In the genomic region with DNA sequence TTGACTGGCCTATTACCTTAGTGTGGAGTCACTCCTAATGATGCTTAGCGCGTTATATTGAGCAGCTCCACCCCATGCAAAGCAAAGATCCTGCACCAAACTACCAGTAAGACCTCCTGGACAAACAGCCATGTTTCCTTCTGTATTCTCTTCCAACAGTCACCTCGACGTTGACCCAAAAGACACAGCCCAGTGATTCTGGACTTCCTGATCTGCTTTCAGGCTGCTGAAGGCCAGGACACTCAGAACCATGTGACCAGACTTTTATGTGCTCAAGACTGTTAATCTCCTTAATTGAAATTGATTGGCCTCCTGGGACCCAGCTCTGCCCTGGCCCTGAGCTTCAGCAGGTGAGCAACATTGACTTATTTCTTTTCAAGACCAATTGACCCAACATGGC, we compare ENCODE assay signal across 27 mouse cellular contexts. TPM values are rescaled to one million over a fixed set of nuclear protein-coding genes. Genes with fewer than 3 reads are reported as not detected.
A peak's percentile ranks its signal among the peaks of the same experiment; 100 is the strongest.
DNase-seq lines count a peak whose midpoint lies in the region; ATAC-seq lines count a peak whose summit lies in the region.
"Had no signal": no experiment of that assay in that cellular context is flagged by ENCODE, and none has a peak within 500 bp of the region (broad histone marks: within the 10 kb centered on the region; RNA-seq: fewer than 3 reads in every experiment).

No protein-coding gene starts in this region.

- peak overlapping the region; percentile 51 for H3K27ac ChIP-seq in embryonic facial prominence, embryonic 13.5 days
- H3K27ac ChIP-seq in embryonic facial prominence, embryonic 10.5 days (replicated peaks) = no peak overlapping the region
- H3K27ac ChIP-seq in kidney, embryonic 16.5 days (ENCODE audit: low read length) = peak overlapping the region; percentile 43
- H3K27ac ChIP-seq in forebrain, embryonic 12.5 days = no peak overlapping the region
- H3K27ac ChIP-seq: embryonic facial prominence, embryonic 12.5 days; forebrain, embryonic 15.5 days; hindbrain, embryonic 10.5 days; limb, embryonic 12.5 days; macrophage; midbrain, embryonic 10.5 days had no signal

- H3K4me3 ChIP-seq in embryonic facial prominence, embryonic 13.5 days = no peak overlapping the region
- H3K4me3 ChIP-seq in embryonic facial prominence, embryonic 10.5 days = no peak overlapping the region
- H3K4me3 ChIP-seq in kidney, embryonic 16.5 days (ENCODE audit: low read length) = no peak overlapping the region
- H3K4me3 ChIP-seq in forebrain, embryonic 12.5 days (replicated peaks) = no peak overlapping the region
- H3K4me3 ChIP-seq: embryonic facial prominence, embryonic 12.5 days; forebrain, embryonic 15.5 days; heart, embryonic 12.5 days; hindbrain, embryonic 10.5 days; limb, embryonic 12.5 days; midbrain, embryonic 10.5 days had no signal

- H3K36me3 ChIP-seq in embryonic facial prominence, embryonic 13.5 days = no peaks in the 10 kb centered on the region
- H3K36me3 ChIP-seq in embryonic facial prominence, embryonic 10.5 days (replicated peaks) = no peaks in the 10 kb centered on the region
- no peaks in the 10 kb centered on the region for H3K36me3 ChIP-seq in kidney, embryonic 16.5 days (ENCODE audit: insufficient read depth, low read length)
- H3K36me3 ChIP-seq in forebrain, embryonic 12.5 days (replicated peaks) = no peaks in the 10 kb centered on the region
- H3K36me3 ChIP-seq: embryonic facial prominence, embryonic 12.5 days; forebrain, embryonic 15.5 days; heart, embryonic 12.5 days; hindbrain, embryonic 10.5 days; limb, embryonic 12.5 days; midbrain, embryonic 10.5 days had no signal

- no peak overlapping the region for H3K9ac ChIP-seq in embryonic facial prominence, embryonic 13.5 days
- no peak overlapping the region for H3K9ac ChIP-seq in kidney, embryonic 16.5 days (replicated peaks; ENCODE audit: low read length)
- H3K9ac ChIP-seq in forebrain, embryonic 12.5 days = no peak overlapping the region
- H3K9ac ChIP-seq: embryonic facial prominence, embryonic 12.5 days; forebrain, embryonic 15.5 days; heart, embryonic 12.5 days; limb, embryonic 12.5 days; liver, postnatal 0 days had no signal

- no peaks in the 10 kb centered on the region for H3K9me3 ChIP-seq in embryonic facial prominence, embryonic 13.5 days
- H3K9me3 ChIP-seq in embryonic facial prominence, embryonic 10.5 days = no peaks in the 10 kb centered on the region
- H3K9me3 ChIP-seq in kidney, embryonic 16.5 days (ENCODE audit: low read length) = no peaks in the 10 kb centered on the region
- H3K9me3 ChIP-seq in forebrain, embryonic 12.5 days = no peaks in the 10 kb centered on the region
- H3K9me3 ChIP-seq: embryonic facial prominence, embryonic 12.5 days; forebrain, embryonic 15.5 days; heart, embryonic 12.5 days; hindbrain, embryonic 10.5 days; limb, embryonic 12.5 days; midbrain, embryonic 10.5 days had no signal

- no peak for ATAC-seq in embryonic facial prominence, embryonic 13.5 days (ENCODE audit: insufficient number of reproducible peaks, insufficient read depth, low FRiP score, low TSS enrichment, low read depth)
- ATAC-seq in kidney, embryonic 16.5 days (ENCODE audit: low FRiP score, low TSS enrichment) = no peak
- no peak for ATAC-seq in forebrain, embryonic 12.5 days (ENCODE audit: low FRiP score)
- ATAC-seq: activated CD4-positive, CD25-positive, alpha-beta regulatory T cell, adult 4 months; forebrain, embryonic 15.5 days; liver, postnatal 0 days had no signal

- DNase-seq in embryonic facial prominence, embryonic 10.5 days (ENCODE audit: low spot score) = no peak
- DNase-seq in kidney, postnatal 36 days = no peak
- peak; percentile 15 for DNase-seq in retina, embryonic 14.5 days (ENCODE audit: low spot score)
- no peak for DNase-seq in retina, postnatal 1 day
- no peak for DNase-seq in gastrocnemius, adult 8-10 months (ENCODE audit: low spot score in 2 of 2)
- DNase-seq: adrenal gland, adult 8-10 months; cerebellum, adult 11-12 months; cerebellum, postnatal 14 days; gastrocnemius, postnatal 10 days; heart, postnatal 10 days; kidney, postnatal 10 days; liver, postnatal 0 days; right cerebral cortex, postnatal 25 days; thymus, adult 2 months; thymus, postnatal 4 days had no signal

- H3K4me1 ChIP-seq in embryonic facial prominence, embryonic 13.5 days = peaks cover 3% of the 10 kb centered on the region; the same call in 1 of the 2 replicates
- peaks cover 8% of the 10 kb centered on the region; the same call in 1 of the 2 replicates for H3K4me1 ChIP-seq in embryonic facial prominence, embryonic 10.5 days
- H3K4me1 ChIP-seq in kidney, embryonic 16.5 days (ENCODE audit: insufficient read depth, low read length) = peaks cover 4% of the 10 kb centered on the region
- H3K4me1 ChIP-seq in forebrain, embryonic 12.5 days = no peaks in the 10 kb centered on the region
- H3K4me1 ChIP-seq: embryonic facial prominence, embryonic 12.5 days; forebrain, embryonic 15.5 days; heart, embryonic 12.5 days; limb, embryonic 12.5 days had no signal

- H3K4me2 ChIP-seq in embryonic facial prominence, embryonic 13.5 days = no peak overlapping the region
- H3K4me2 ChIP-seq in kidney, embryonic 16.5 days (replicated peaks; ENCODE audit: low read depth, low read length) = no peak overlapping the region
- no peak overlapping the region for H3K4me2 ChIP-seq in forebrain, embryonic 12.5 days
- H3K4me2 ChIP-seq: embryonic facial prominence, embryonic 12.5 days; forebrain, embryonic 15.5 days; heart, embryonic 12.5 days; limb, embryonic 12.5 days; liver, embryonic 11.5 days had no signal

- 85% methylated on average over 4 of the region's 4 CpGs for WGBS in embryonic facial prominence, embryonic 13.5 days
- 85% methylated on average over 4 of the region's 4 CpGs for whole genome bisulfite sequencing in embryonic facial prominence, embryonic 10.5 days
- 52% methylated on average over 4 of the region's 4 CpGs for WGBS in kidney, embryonic 16.5 days
- whole genome bisulfite sequencing in forebrain, embryonic 12.5 days = 85% methylated on average over 4 of the region's 4 CpGs

- H3K27me3 ChIP-seq in embryonic facial prominence, embryonic 13.5 days = no peaks in the 10 kb centered on the region
- H3K27me3 ChIP-seq in embryonic facial prominence, embryonic 10.5 days (replicated peaks; ENCODE audit: low read depth, poor library complexity, severe bottlenecking) = no peaks in the 10 kb centered on the region; the same call in 1 of the 2 replicates
- H3K27me3 ChIP-seq in kidney, embryonic 16.5 days (ENCODE audit: insufficient read depth, low read length) = no peaks in the 10 kb centered on the region
- H3K27me3 ChIP-seq in forebrain, embryonic 12.5 days = no peaks in the 10 kb centered on the region
- H3K27me3 ChIP-seq: embryonic facial prominence, embryonic 12.5 days; forebrain, embryonic 15.5 days; heart, embryonic 12.5 days; limb, embryonic 12.5 days had no signal

RNA-seq across cellular contexts. Expression of gene Sephs1, which starts 52.4 kb away (rescaled TPM):
- 94.4 and 111 TPM in 2 replicates for polyA plus RNA-seq in embryonic facial prominence, embryonic 13.5 days (2015; fragmentation: Nextera tagmentation; extraction: Ambion mirVana)
- 124 and 130 TPM in 2 replicates for polyA plus RNA-seq in embryonic facial prominence, embryonic 10.5 days (2016; fragmentation: Nextera tagmentation; extraction: Ambion mirVana)
- polyA plus RNA-seq in kidney, embryonic 16.5 days (2015; fragmentation: Nextera tagmentation; extraction: Ambion mirVana) = 81.0 and 82.4 TPM in 2 replicates
- total RNA-seq in gastrocnemius, adult 8-10 months (2022) = 10 to 100 TPM; 18.2 to 22.6 (median 19.5) TPM
- 132 TPM in 2 replicates for polyA plus RNA-seq in forebrain, embryonic 12.5 days (2016; fragmentation: Nextera tagmentation; extraction: Ambion mirVana)

Comparison
In these comparisons a context has a peak if more than half of its experiments do, and no peak if none do; other contexts are left out.
1. H3K27ac ChIP-seq: peak in embryonic facial prominence, embryonic 13.5 days (single experiment) and kidney, embryonic 16.5 days (single experiment); none in embryonic facial prominence, embryonic 10.5 days (single experiment) and forebrain, embryonic 12.5 days (single experiment).